Mouse (Mus musculus): ENCODE data around the gene Sdk1. TPM values are rescaled to one million over a fixed set of nuclear protein-coding genes. Genes with fewer than 3 reads are reported as not detected.

The Sdk1 gene
- polyA plus RNA-seq, 1 experiment from 2014 or later = not detected

GRCm38 (mm10) chr5:141686876-141687420 lies 445.7 kb downstream of the Sdk1 start:
- H3K79me2 ChIP-seq (ENCODE audit: inconsistent target) = no peaks in the 10 kb centered on the region
- no peaks in the 10 kb centered on the region for H3K36me3 ChIP-seq (ENCODE audit: inconsistent target)
- no peak overlapping the region for H3K27ac ChIP-seq
- H3K4me3 ChIP-seq (ENCODE audit: inconsistent target) = no peak overlapping the region
- WGBS (ENCODE audit: missing documents) = 83% methylated on average over 7 of the region's 7 CpGs

- H3K4me3 ChIP-seq (ENCODE audit: inconsistent target) = no peak overlapping the region
- H3K79me2 ChIP-seq (ENCODE audit: inconsistent target) = no peaks in the 10 kb centered on the region
- H3K27ac ChIP-seq = no peak overlapping the region
- no peaks in the 10 kb centered on the region for H3K36me3 ChIP-seq (ENCODE audit: inconsistent target)
- WGBS (ENCODE audit: missing documents) = 90% methylated on average over 12 of the region's 12 CpGs
Measured at GRCm38 (mm10) chr5:141689442-141690105, 448.3 kb downstream of the Sdk1 start.

- no peak overlapping the region for H3K4me3 ChIP-seq (ENCODE audit: inconsistent target)
- H3K79me2 ChIP-seq (ENCODE audit: inconsistent target) = no peaks in the 10 kb centered on the region
- no peaks in the 10 kb centered on the region for H3K36me3 ChIP-seq (ENCODE audit: inconsistent target)
- no peak overlapping the region for H3K27ac ChIP-seq
- 84% methylated on average over 7 of the region's 7 CpGs for WGBS (ENCODE audit: missing documents)
Measured at GRCm38 (mm10) chr5:141691482-141691975, 450.2 kb downstream of the Sdk1 start.

- WGBS (ENCODE audit: missing documents) = 69% methylated on average over 6 of the region's 6 CpGs
- Histone ChIP-seq H3K4me3 (ENCODE audit: inconsistent target) (no peak overlapping the region), H3K36me3 (ENCODE audit: inconsistent target) (no peaks in the 10 kb centered on the region), H3K79me2 (ENCODE audit: inconsistent target) (no peaks in the 10 kb centered on the region), H3K27ac (no peak overlapping the region)
Measured at GRCm38 (mm10) chr5:141693716-141694115, 452.4 kb downstream of the Sdk1 start.

- Histone ChIP-seq H3K27ac (no peak overlapping the region), H3K79me2 (ENCODE audit: inconsistent target) (no peaks in the 10 kb centered on the region), H3K36me3 (ENCODE audit: inconsistent target) (no peaks in the 10 kb centered on the region), H3K4me3 (ENCODE audit: inconsistent target) (no peak overlapping the region)
- WGBS (ENCODE audit: missing documents) = 81% methylated on average over 12 of the region's 12 CpGs
Measured at GRCm38 (mm10) chr5:141694901-141695300, 453.6 kb downstream of the Sdk1 start.

- Histone ChIP-seq H3K36me3 (ENCODE audit: inconsistent target) (no peaks in the 10 kb centered on the region), H3K79me2 (ENCODE audit: inconsistent target) (no peaks in the 10 kb centered on the region), H3K27ac (no peak overlapping the region), H3K4me3 (ENCODE audit: inconsistent target) (no peak overlapping the region)
- WGBS (ENCODE audit: missing documents) = 55% methylated on average over 3 of the region's 3 CpGs
Measured at GRCm38 (mm10) chr5:141698406-141698805, 457.1 kb downstream of the Sdk1 start.

- 79% methylated on average over 3 of the region's 3 CpGs for WGBS (ENCODE audit: missing documents)
- H3K4me3 ChIP-seq (ENCODE audit: inconsistent target) = no peak overlapping the region
Measured at GRCm38 (mm10) chr5:141720751-141721150, 479.5 kb downstream of the Sdk1 start.

GRCm38 (mm10) chr5:141727968-141728367 lies 486.7 kb downstream of the Sdk1 start:
- H3K4me3 ChIP-seq (ENCODE audit: inconsistent target) = no peak overlapping the region
- no peaks in the 10 kb centered on the region for H3K36me3 ChIP-seq (ENCODE audit: inconsistent target)
- H3K79me2 ChIP-seq (ENCODE audit: inconsistent target) = no peaks in the 10 kb centered on the region
- no peak overlapping the region for H3K27ac ChIP-seq
- 75% methylated on average over 2 of the region's 2 CpGs for WGBS (ENCODE audit: missing documents)

More at GRCm38 (mm10) chr5:141720751-141721150, 479.5 kb downstream of the Sdk1 start:
- Histone ChIP-seq H3K79me2 (ENCODE audit: inconsistent target) (no peaks in the 10 kb centered on the region), H3K36me3 (ENCODE audit: inconsistent target) (no peaks in the 10 kb centered on the region), H3K27ac (no peak overlapping the region)

GRCm38 (mm10) chr5:141730006-141730405 lies 488.7 kb downstream of the Sdk1 start:
- H3K27ac ChIP-seq = no peak overlapping the region
- no peaks in the 10 kb centered on the region for H3K79me2 ChIP-seq (ENCODE audit: inconsistent target)
- 74% methylated on average over 4 of the region's 4 CpGs for WGBS (ENCODE audit: missing documents)
- no peaks in the 10 kb centered on the region for H3K36me3 ChIP-seq (ENCODE audit: inconsistent target)
- H3K4me3 ChIP-seq (ENCODE audit: inconsistent target) = no peak overlapping the region

GRCm38 (mm10) chr5:141738725-141739124 lies 497.4 kb downstream of the Sdk1 start:
- Histone ChIP-seq H3K27ac (no peak overlapping the region), H3K4me3 (ENCODE audit: inconsistent target) (no peak overlapping the region), H3K79me2 (ENCODE audit: inconsistent target) (no peaks in the 10 kb centered on the region), H3K36me3 (ENCODE audit: inconsistent target) (no peaks in the 10 kb centered on the region)
- WGBS (ENCODE audit: missing documents) = 71% methylated on average over 5 of the region's 5 CpGs

- Histone ChIP-seq H3K79me2 (ENCODE audit: inconsistent target) (no peaks in the 10 kb centered on the region), H3K4me3 (ENCODE audit: inconsistent target) (no peak overlapping the region), H3K36me3 (ENCODE audit: inconsistent target) (no peaks in the 10 kb centered on the region), H3K27ac (no peak overlapping the region)
- WGBS (ENCODE audit: missing documents) = 83% methylated on average over 4 of the region's 4 CpGs
Measured at GRCm38 (mm10) chr5:141748793-141749192, 507.5 kb downstream of the Sdk1 start.

- WGBS (ENCODE audit: missing documents) = 1% methylated on average over 7 of the region's 7 CpGs
- Histone ChIP-seq H3K36me3 (ENCODE audit: inconsistent target) (no peaks in the 10 kb centered on the region), H3K79me2 (ENCODE audit: inconsistent target) (no peaks in the 10 kb centered on the region), H3K27ac (no peak overlapping the region), H3K4me3 (ENCODE audit: inconsistent target) (no peak overlapping the region)
Measured at GRCm38 (mm10) chr5:141754278-141754677, 513.0 kb downstream of the Sdk1 start.

GRCm38 (mm10) chr5:141758885-141759284 lies 517.6 kb downstream of the Sdk1 start:
- Histone ChIP-seq H3K36me3 (ENCODE audit: inconsistent target) (no peaks in the 10 kb centered on the region), H3K27ac (no peak overlapping the region), H3K79me2 (ENCODE audit: inconsistent target) (no peaks in the 10 kb centered on the region), H3K4me3 (ENCODE audit: inconsistent target) (no peak overlapping the region)
- WGBS (ENCODE audit: missing documents) = 25% methylated on average over 8 of the region's 8 CpGs

- 98% methylated on average over 6 of the region's 6 CpGs for WGBS (ENCODE audit: missing documents)
- Histone ChIP-seq H3K79me2 (ENCODE audit: inconsistent target) (no peaks in the 10 kb centered on the region), H3K36me3 (ENCODE audit: inconsistent target) (no peaks in the 10 kb centered on the region), H3K27ac (no peak overlapping the region), H3K4me3 (ENCODE audit: inconsistent target) (no peak overlapping the region)
Measured at GRCm38 (mm10) chr5:141764111-141764510, 522.8 kb downstream of the Sdk1 start.

- Histone ChIP-seq H3K4me3 (ENCODE audit: inconsistent target) (no peak overlapping the region), H3K27ac (no peak overlapping the region), H3K79me2 (ENCODE audit: inconsistent target) (no peaks in the 10 kb centered on the region), H3K36me3 (ENCODE audit: inconsistent target) (no peaks in the 10 kb centered on the region)
- 75% methylated on average over 10 of the region's 10 CpGs for WGBS (ENCODE audit: missing documents)
Measured at GRCm38 (mm10) chr5:141768761-141769515, 527.6 kb downstream of the Sdk1 start.
